ENCODE assay signal across 9 mouse cellular contexts in genomic region chr11:74376847-74377246, GRCm38 (mm10). TPM values are rescaled to one million over a fixed set of nuclear protein-coding genes. Genes with fewer than 3 reads are reported as not detected.
DNase-seq lines count a peak whose midpoint lies in the region; ATAC-seq and TF ChIP-seq lines count a peak whose summit lies in the region.
"Had no signal": no experiment of that assay in that cellular context is flagged by ENCODE, and none has a peak within 500 bp of the region (broad histone marks: within the 10 kb centered on the region; RNA-seq: fewer than 3 reads in every experiment).

No protein-coding gene starts in this region.

- no peak for TF ChIP-seq POLR2A in embryonic fibroblast, embryonic 13.5 days (IDR thresholded peaks at IDR 0.05; ENCODE audit: low read depth, low read length)

- H3K27ac ChIP-seq in liver, embryonic 12.5 days, result no peak overlapping the region
- H3K27ac ChIP-seq in embryonic fibroblast, embryonic 13.5 days (ENCODE audit: insufficient read depth, low read length), result no peak overlapping the region
- H3K27ac ChIP-seq in hindbrain, embryonic 13.5 days, result peak overlapping the region; percentile 68
- no peak overlapping the region for H3K27ac ChIP-seq in midbrain, embryonic 10.5 days (replicated peaks)
- H3K27ac ChIP-seq: embryonic facial prominence, embryonic 13.5 days had no signal

- 73% methylated on average over 3 of the region's 3 CpGs for WGBS in liver, embryonic 12.5 days (ENCODE audit: insufficient replicate concordance)
- WGBS in hindbrain, embryonic 13.5 days, result 85% methylated on average over 3 of the region's 3 CpGs
- 79% methylated on average over 3 of the region's 3 CpGs for WGBS in midbrain, embryonic 10.5 days

- H3K4me3 ChIP-seq in liver, embryonic 12.5 days, result no peak overlapping the region
- no peak overlapping the region for H3K4me3 ChIP-seq in embryonic fibroblast, embryonic 13.5 days (ENCODE audit: insufficient read depth, low read length)
- no peak overlapping the region for H3K4me3 ChIP-seq in hindbrain, embryonic 13.5 days
- H3K4me3 ChIP-seq in midbrain, embryonic 10.5 days, result no peak overlapping the region
- H3K4me3 ChIP-seq: embryonic facial prominence, embryonic 13.5 days had no signal

- H3K9ac ChIP-seq in liver, embryonic 12.5 days, result no peak overlapping the region
- no peak overlapping the region for H3K9ac ChIP-seq in hindbrain, embryonic 13.5 days
- H3K9ac ChIP-seq: embryonic facial prominence, embryonic 13.5 days had no signal

- no peaks in the 10 kb centered on the region for H3K9me3 ChIP-seq in liver, embryonic 12.5 days (replicated peaks)
- H3K9me3 ChIP-seq in hindbrain, embryonic 13.5 days, result no peaks in the 10 kb centered on the region
- no peaks in the 10 kb centered on the region for H3K9me3 ChIP-seq in midbrain, embryonic 10.5 days (replicated peaks)
- H3K9me3 ChIP-seq: embryonic facial prominence, embryonic 13.5 days had no signal

- H3K27me3 ChIP-seq in liver, embryonic 12.5 days (replicated peaks), result no peaks in the 10 kb centered on the region
- 0 out of 2 replicates have a peak, but pooled peaks cover 5% of the 10 kb centered on the region for H3K27me3 ChIP-seq in hindbrain, embryonic 13.5 days
- no peaks in the 10 kb centered on the region for H3K27me3 ChIP-seq in midbrain, embryonic 10.5 days (ENCODE audit: low read depth, poor library complexity, severe bottlenecking)

- H3K4me1 ChIP-seq in liver, embryonic 12.5 days, result no peaks in the 10 kb centered on the region
- no peaks in the 10 kb centered on the region for H3K4me1 ChIP-seq in embryonic fibroblast, embryonic 13.5 days (ENCODE audit: control insufficient read depth, insufficient read depth, low read length)
- H3K4me1 ChIP-seq in hindbrain, embryonic 13.5 days (replicated peaks), result peaks cover 6% of the 10 kb centered on the region; the same call in 1 of the 2 replicates
- H3K4me1 ChIP-seq in midbrain, embryonic 10.5 days, result 0 out of 2 replicates have a peak, but pooled peaks cover 3% of the 10 kb centered on the region

- H3K36me3 ChIP-seq in liver, embryonic 12.5 days, result no peaks in the 10 kb centered on the region
- H3K36me3 ChIP-seq in hindbrain, embryonic 13.5 days, result no peaks in the 10 kb centered on the region
- H3K36me3 ChIP-seq in midbrain, embryonic 10.5 days, result no peaks in the 10 kb centered on the region
- H3K36me3 ChIP-seq: embryonic facial prominence, embryonic 13.5 days had no signal

- peak; percentile 33 for DNase-seq in liver
- DNase-seq in adrenal gland, postnatal 25 days, result peak; percentile 27
- peak; percentile 54 to 55 for DNase-seq in layer of hippocampus, postnatal 36 days
- peak; percentile 30 for DNase-seq in midbrain, embryonic 10.5 days (ENCODE audit: low spot score)
- DNase-seq in thymus, postnatal 0 days (ENCODE audit: low spot score), result peak; percentile 49

- peak; percentile 61; the same call in 1 of the 2 replicates for TF ChIP-seq CTCF in embryonic fibroblast, embryonic 13.5 days (IDR thresholded peaks at IDR 0.05; ENCODE audit: borderline replicate concordance, insufficient read depth, low read length)

- no peak for ATAC-seq in liver, embryonic 12.5 days
- ATAC-seq in hindbrain, embryonic 13.5 days (ENCODE audit: low FRiP score), result peak; percentile 89

- no peak overlapping the region for H3K4me2 ChIP-seq in liver, embryonic 12.5 days
- H3K4me2 ChIP-seq in hindbrain, embryonic 13.5 days, result no peak overlapping the region
- H3K4me2 ChIP-seq: embryonic facial prominence, embryonic 13.5 days had no signal

RNA-seq across cellular contexts. Expression of gene Olfr412, which starts 15.0 kb away (rescaled TPM):
- polyA plus RNA-seq in liver, embryonic 12.5 days (2016; fragmentation: Nextera tagmentation; extraction: Ambion mirVana), result not detected in 2 replicates
- not detected in 2 replicates for total RNA-seq in adrenal gland, postnatal 25 days (2021)
- not detected in 2 replicates for polyA plus RNA-seq in embryonic fibroblast, embryonic 13.5 days (2011; ENCODE audit: insufficient read length, low read depth, missing spikeins)
- polyA plus RNA-seq in hindbrain, embryonic 13.5 days (2015; fragmentation: Nextera tagmentation; extraction: Ambion mirVana), result not detected in 2 replicates
- total RNA-seq in layer of hippocampus, postnatal 36 days (2021), result not detected
- polyA plus RNA-seq in midbrain, embryonic 10.5 days (2016; fragmentation: Nextera tagmentation; extraction: Ambion mirVana), result not detected in 2 replicates
- not detected in 2 replicates for polyA plus RNA-seq in thymus, postnatal 0 days (2015; fragmentation: Nextera tagmentation; extraction: Ambion mirVana)
- polyA plus RNA-seq: embryonic facial prominence, embryonic 13.5 days had no signal

RNA-seq across cellular contexts. Expression of gene Olfr411, which starts 24.4 kb away (rescaled TPM):
- not detected in 2 replicates for polyA plus RNA-seq in liver, embryonic 12.5 days (2016; fragmentation: Nextera tagmentation; extraction: Ambion mirVana)
- not detected in 2 replicates for total RNA-seq in adrenal gland, postnatal 25 days (2021)
- not detected in 2 replicates for polyA plus RNA-seq in embryonic fibroblast, embryonic 13.5 days (2011; ENCODE audit: insufficient read length, low read depth, missing spikeins)
- polyA plus RNA-seq in hindbrain, embryonic 13.5 days (2015; fragmentation: Nextera tagmentation; extraction: Ambion mirVana), result not detected in 2 replicates
- not detected for total RNA-seq in layer of hippocampus, postnatal 36 days (2021)
- not detected in 2 replicates for polyA plus RNA-seq in midbrain, embryonic 10.5 days (2016; fragmentation: Nextera tagmentation; extraction: Ambion mirVana)
- polyA plus RNA-seq in thymus, postnatal 0 days (2015; fragmentation: Nextera tagmentation; extraction: Ambion mirVana), result not detected in 2 replicates
- polyA plus RNA-seq: embryonic facial prominence, embryonic 13.5 days had no signal

RNA-seq across cellular contexts. Expression of gene Olfr410, which starts 39.0 kb away (rescaled TPM):
- polyA plus RNA-seq in liver, embryonic 12.5 days (2016; fragmentation: Nextera tagmentation; extraction: Ambion mirVana), result not detected in 2 replicates
- total RNA-seq in adrenal gland, postnatal 25 days (2021), result not detected in 2 replicates
- not detected in 2 replicates for polyA plus RNA-seq in embryonic fibroblast, embryonic 13.5 days (2011; ENCODE audit: insufficient read length, low read depth, missing spikeins)
- not detected in 2 replicates for polyA plus RNA-seq in hindbrain, embryonic 13.5 days (2015; fragmentation: Nextera tagmentation; extraction: Ambion mirVana)
- not detected for total RNA-seq in layer of hippocampus, postnatal 36 days (2021)
- polyA plus RNA-seq in midbrain, embryonic 10.5 days (2016; fragmentation: Nextera tagmentation; extraction: Ambion mirVana), result not detected in 2 replicates
- polyA plus RNA-seq in thymus, postnatal 0 days (2015; fragmentation: Nextera tagmentation; extraction: Ambion mirVana), result not detected in 2 replicates
- polyA plus RNA-seq: embryonic facial prominence, embryonic 13.5 days had no signal
